Mouse (Mus musculus): ENCODE measurements around the gene 4930455H04Rik. TPM values are rescaled to one million over a fixed set of nuclear protein-coding genes. Genes with fewer than 3 reads are reported as not detected.

Gene 4930455H04Rik
- polyA plus RNA-seq, 1 experiment = not detected

DNA sequence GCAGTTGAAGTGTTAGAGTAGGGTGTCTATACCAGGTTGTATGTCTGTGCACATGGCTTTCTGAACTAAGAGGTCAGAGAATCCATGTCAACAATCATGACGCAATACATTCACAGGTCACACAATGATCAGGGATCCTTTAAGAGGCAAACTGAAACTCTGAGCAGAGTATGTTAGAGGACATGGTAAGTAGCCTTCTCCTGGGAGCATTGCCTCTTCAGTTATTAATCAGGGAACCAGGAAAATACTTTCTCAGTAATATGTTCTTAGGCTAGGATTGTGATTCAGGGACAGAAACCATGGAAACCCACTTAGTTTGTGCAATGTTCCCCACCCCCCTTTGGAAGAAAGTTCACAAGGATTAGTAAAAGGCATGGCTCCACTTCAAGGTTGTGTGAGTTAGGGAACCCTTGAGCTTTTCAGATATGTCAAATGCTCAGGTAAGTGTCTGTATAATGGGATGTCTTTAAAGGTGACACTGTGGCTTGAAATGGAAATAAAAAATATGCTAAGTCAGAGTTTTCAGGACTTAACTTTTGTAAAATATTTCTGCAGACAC is 26.4 kb upstream of the 4930455H04Rik start:
- no peaks in the 10 kb centered on the region for H3K27me3 ChIP-seq (replicated peaks; ENCODE audit: control insufficient read depth, insufficient read depth, low read length)
- H3K36me3 ChIP-seq (ENCODE audit: control insufficient read depth, insufficient read depth, low read length) = no peaks in the 10 kb centered on the region; the same call in 1 of the 2 replicates
- TF ChIP-seq CTCF (conservative IDR thresholded peaks at IDR 0.05; ENCODE audit: insufficient read depth, insufficient read length, low read depth, low read length) (no peak), POLR2A (IDR thresholded peaks at IDR 0.05; ENCODE audit: low read depth, low read length) (no peak)
- H3K4me1 ChIP-seq (ENCODE audit: control insufficient read depth, insufficient read depth, low read length) = no peaks in the 10 kb centered on the region
- no peak overlapping the region for H3K4me3 ChIP-seq (ENCODE audit: insufficient read depth, low read depth, low read length)
- no peak overlapping the region for H3K27ac ChIP-seq (ENCODE audit: insufficient read depth, low read depth, low read length)
- WGBS = 95% methylated on average over 1 of the region's 1 CpGs
- DNase-seq = no peak

- TF ChIP-seq CTCF (conservative IDR thresholded peaks at IDR 0.05; ENCODE audit: insufficient read depth, insufficient read length, low read depth, low read length) (no peak), POLR2A (IDR thresholded peaks at IDR 0.05; ENCODE audit: low read depth, low read length) (no peak)
- Histone ChIP-seq H3K27ac (ENCODE audit: insufficient read depth, low read depth, low read length) (no peak overlapping the region), H3K27me3 (replicated peaks; ENCODE audit: control insufficient read depth, insufficient read depth, low read length) (no peaks in the 10 kb centered on the region), H3K4me3 (ENCODE audit: insufficient read depth, low read depth, low read length) (no peak overlapping the region), H3K4me1 (ENCODE audit: control insufficient read depth, insufficient read depth, low read length) (no peaks in the 10 kb centered on the region), H3K36me3 (ENCODE audit: control insufficient read depth, insufficient read depth, low read length) (no peaks in the 10 kb centered on the region)
- 63% methylated on average over 6 of the region's 6 CpGs for WGBS
- no peak for DNase-seq
Observed at GRCm38 (mm10) chr3:116942751-116943150, 25.3 kb upstream of the 4930455H04Rik start.

DNA sequence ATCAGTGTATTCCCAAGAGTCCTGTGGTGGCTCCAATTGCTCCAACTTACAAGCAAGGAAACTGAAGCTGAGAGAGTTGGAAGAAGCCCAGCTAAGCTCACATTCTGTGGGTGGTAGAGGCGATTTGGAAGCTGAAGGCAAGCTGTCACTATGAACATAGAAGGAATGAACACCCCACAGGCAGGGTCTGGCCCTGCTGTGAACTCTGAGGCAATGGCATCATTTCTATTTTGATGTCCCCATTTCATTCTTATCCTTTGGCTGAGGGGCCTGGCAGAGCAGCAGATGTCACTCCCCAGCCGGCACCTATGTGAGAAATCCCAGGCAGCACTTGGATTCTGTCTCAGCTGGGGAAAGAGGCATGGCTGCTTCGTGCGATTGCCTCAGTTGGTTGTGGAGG is 24.6 kb upstream of the 4930455H04Rik start:
- TF ChIP-seq POLR2A (IDR thresholded peaks at IDR 0.05; ENCODE audit: low read depth, low read length) (no peak), CTCF (conservative IDR thresholded peaks at IDR 0.05; ENCODE audit: insufficient read depth, insufficient read length, low read depth, low read length) (no peak)
- no peaks in the 10 kb centered on the region for H3K36me3 ChIP-seq (ENCODE audit: control insufficient read depth, insufficient read depth, low read length)
- no peak overlapping the region for H3K27ac ChIP-seq (ENCODE audit: insufficient read depth, low read depth, low read length)
- DNase-seq = no peak
- H3K27me3 ChIP-seq (replicated peaks; ENCODE audit: control insufficient read depth, insufficient read depth, low read length) = no peaks in the 10 kb centered on the region
- H3K4me1 ChIP-seq (ENCODE audit: control insufficient read depth, insufficient read depth, low read length) = no peaks in the 10 kb centered on the region
- H3K4me3 ChIP-seq (ENCODE audit: insufficient read depth, low read depth, low read length) = no peak overlapping the region
- WGBS = 88% methylated on average over 4 of the region's 4 CpGs

DNA sequence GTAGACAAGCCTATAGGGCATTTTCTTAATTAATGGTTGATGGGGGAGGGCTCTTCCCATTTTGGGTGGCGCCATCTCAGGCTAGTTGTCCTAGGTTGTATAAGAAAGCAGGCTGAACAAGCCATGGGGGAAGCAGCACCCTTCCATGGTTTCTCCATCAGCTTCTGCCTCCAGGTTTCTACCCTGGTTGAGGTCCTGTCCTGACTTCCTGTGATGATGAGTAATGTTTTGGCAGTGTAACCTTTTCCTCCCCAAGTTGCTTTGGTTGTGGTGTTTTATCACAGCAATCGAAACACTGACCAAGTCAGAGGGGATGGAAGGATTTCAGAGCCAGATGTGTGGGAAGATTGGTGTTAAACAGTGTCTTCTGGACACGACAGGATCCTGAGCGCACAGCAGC is 21.6 kb upstream of the 4930455H04Rik start:
- no peak overlapping the region for H3K4me3 ChIP-seq (ENCODE audit: insufficient read depth, low read depth, low read length)
- WGBS = 71% methylated on average over 4 of the region's 4 CpGs
- H3K27me3 ChIP-seq (replicated peaks; ENCODE audit: control insufficient read depth, insufficient read depth, low read length) = no peaks in the 10 kb centered on the region
- H3K27ac ChIP-seq (ENCODE audit: insufficient read depth, low read depth, low read length) = no peak overlapping the region
- no peak for DNase-seq
- H3K4me1 ChIP-seq (ENCODE audit: control insufficient read depth, insufficient read depth, low read length) = no peaks in the 10 kb centered on the region
- H3K36me3 ChIP-seq (ENCODE audit: control insufficient read depth, insufficient read depth, low read length) = no peaks in the 10 kb centered on the region
- no peak for TF ChIP-seq POLR2A (IDR thresholded peaks at IDR 0.05; ENCODE audit: low read depth, low read length)
- TF ChIP-seq CTCF (conservative IDR thresholded peaks at IDR 0.05; ENCODE audit: insufficient read depth, insufficient read length, low read depth, low read length) = no peak

DNA sequence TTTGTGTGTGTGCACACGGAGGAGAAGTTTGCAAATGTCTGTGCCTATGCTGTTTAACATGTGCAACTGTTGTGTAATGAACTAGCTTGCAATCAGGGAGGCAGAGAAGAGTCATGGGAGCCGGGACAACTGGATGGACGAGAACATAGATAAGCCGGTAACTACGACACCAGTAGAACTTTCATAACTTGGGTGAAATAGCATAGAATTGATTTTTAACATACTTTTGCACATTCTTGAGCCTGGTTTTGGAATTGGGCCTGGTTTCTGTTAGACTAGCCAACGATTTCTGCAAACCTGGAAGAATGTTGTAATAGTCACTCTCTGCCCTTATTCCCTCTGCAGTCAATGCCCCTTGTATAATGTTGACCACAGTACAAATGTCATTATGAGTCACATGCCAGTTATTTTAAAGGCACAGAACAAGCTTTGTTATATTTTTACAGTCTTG is 17.4 kb upstream of the 4930455H04Rik start:
- Histone ChIP-seq H3K27ac (ENCODE audit: insufficient read depth, low read depth, low read length) (no peak overlapping the region), H3K27me3 (replicated peaks; ENCODE audit: control insufficient read depth, insufficient read depth, low read length) (no peaks in the 10 kb centered on the region), H3K36me3 (ENCODE audit: control insufficient read depth, insufficient read depth, low read length) (no peaks in the 10 kb centered on the region), H3K4me1 (ENCODE audit: control insufficient read depth, insufficient read depth, low read length) (no peaks in the 10 kb centered on the region), H3K4me3 (ENCODE audit: insufficient read depth, low read depth, low read length) (no peak overlapping the region)
- TF ChIP-seq POLR2A (IDR thresholded peaks at IDR 0.05; ENCODE audit: low read depth, low read length) = no peak
- TF ChIP-seq CTCF (conservative IDR thresholded peaks at IDR 0.05; ENCODE audit: insufficient read depth, insufficient read length, low read depth, low read length) = no peak
- DNase-seq = peak; percentile 19
- 79% methylated on average over 6 of the region's 6 CpGs for WGBS

GRCm38 (mm10) chr3:116951489-116951888 is 16.6 kb upstream of the 4930455H04Rik start:
- 88% methylated on average over 3 of the region's 3 CpGs for WGBS
- Histone ChIP-seq H3K36me3 (ENCODE audit: control insufficient read depth, insufficient read depth, low read length) (no peaks in the 10 kb centered on the region), H3K4me1 (ENCODE audit: control insufficient read depth, insufficient read depth, low read length) (no peaks in the 10 kb centered on the region), H3K27ac (ENCODE audit: insufficient read depth, low read depth, low read length) (no peak overlapping the region), H3K4me3 (ENCODE audit: insufficient read depth, low read depth, low read length) (no peak overlapping the region), H3K27me3 (replicated peaks; ENCODE audit: control insufficient read depth, insufficient read depth, low read length) (no peaks in the 10 kb centered on the region)
- no peak for TF ChIP-seq POLR2A (IDR thresholded peaks at IDR 0.05; ENCODE audit: low read depth, low read length)
- TF ChIP-seq CTCF (conservative IDR thresholded peaks at IDR 0.05; ENCODE audit: insufficient read depth, insufficient read length, low read depth, low read length) = no peak
- DNase-seq = no peak

DNA sequence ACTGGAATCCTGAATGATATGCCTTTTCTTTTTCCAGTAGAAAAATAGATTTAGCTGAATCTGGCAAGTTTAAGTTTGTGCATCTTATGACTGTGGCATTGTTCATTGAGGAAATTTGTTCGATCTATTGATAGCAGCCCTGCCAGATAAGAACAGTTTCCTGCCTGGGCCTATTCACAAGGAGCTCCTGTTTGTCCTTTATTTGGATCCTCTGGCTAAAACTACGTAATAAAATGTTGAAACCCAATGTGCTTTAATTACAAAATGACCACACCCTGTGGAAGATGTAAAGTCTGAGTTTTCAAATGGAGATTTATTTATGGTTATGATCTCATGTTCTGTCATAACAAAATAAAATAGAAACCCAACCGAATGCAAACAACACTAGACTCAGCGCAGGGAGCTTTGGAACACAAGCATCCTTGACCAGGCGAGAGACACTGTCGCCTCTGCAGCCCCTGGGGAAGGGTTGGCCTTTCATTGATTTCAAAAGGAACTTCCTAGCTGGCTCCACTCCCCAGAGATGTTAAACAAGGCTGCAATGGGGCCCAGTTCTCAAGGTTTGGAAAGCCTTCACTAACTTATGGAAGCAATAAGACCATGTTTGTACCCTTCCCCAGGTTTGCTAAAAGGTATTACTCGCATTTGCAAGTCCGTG is 15.7 kb upstream of the 4930455H04Rik start:
- WGBS = 77% methylated on average over 8 of the region's 8 CpGs

More for the DNA sequence above, 15.7 kb upstream of the 4930455H04Rik start:
- TF ChIP-seq POLR2A (IDR thresholded peaks at IDR 0.05; ENCODE audit: low read depth, low read length) (no peak), CTCF (conservative IDR thresholded peaks at IDR 0.05; ENCODE audit: insufficient read depth, insufficient read length, low read depth, low read length) (no peak)
- Histone ChIP-seq H3K4me3 (ENCODE audit: insufficient read depth, low read depth, low read length) (no peak overlapping the region), H3K4me1 (ENCODE audit: control insufficient read depth, insufficient read depth, low read length) (no peaks in the 10 kb centered on the region), H3K27ac (ENCODE audit: insufficient read depth, low read depth, low read length) (no peak overlapping the region), H3K36me3 (ENCODE audit: control insufficient read depth, insufficient read depth, low read length) (no peaks in the 10 kb centered on the region), H3K27me3 (replicated peaks; ENCODE audit: control insufficient read depth, insufficient read depth, low read length) (no peaks in the 10 kb centered on the region)
- peak; percentile 31 for DNase-seq
